Mouse (Mus musculus) embryo, embryonic 10 days (tissue): Measurements from ENCODE around the gene Bcl10.
"Not testable (repeated sequence)": the region's sequence is repeated elsewhere in the genome, so short reads cannot be mapped to it uniquely, and the experiment has no call there.

Source experiments
- DNase-seq: peaks from one replicate; pipeline ENCODE4 v3.0.0-alpha.2; 2015; ENCODE audit warnings: low spot score

Bcl10 gene

DNA sequence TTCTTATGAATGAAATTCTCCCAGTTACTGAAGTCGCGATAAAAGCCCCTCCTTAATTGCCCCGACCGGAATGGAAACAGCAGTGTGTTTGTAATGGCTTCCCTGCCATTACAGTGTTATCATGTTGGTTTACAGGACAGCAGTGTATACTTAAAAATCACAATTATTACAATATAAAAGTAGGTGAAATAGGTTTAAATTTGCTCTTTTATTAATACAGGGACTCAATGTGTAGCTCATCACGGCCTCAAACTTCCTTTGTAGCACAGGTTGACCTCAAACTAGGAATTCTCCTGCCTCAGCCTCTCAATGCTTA is 28.2 kb downstream of the Bcl10 start:
- no peak for DNase-seq

DNA sequence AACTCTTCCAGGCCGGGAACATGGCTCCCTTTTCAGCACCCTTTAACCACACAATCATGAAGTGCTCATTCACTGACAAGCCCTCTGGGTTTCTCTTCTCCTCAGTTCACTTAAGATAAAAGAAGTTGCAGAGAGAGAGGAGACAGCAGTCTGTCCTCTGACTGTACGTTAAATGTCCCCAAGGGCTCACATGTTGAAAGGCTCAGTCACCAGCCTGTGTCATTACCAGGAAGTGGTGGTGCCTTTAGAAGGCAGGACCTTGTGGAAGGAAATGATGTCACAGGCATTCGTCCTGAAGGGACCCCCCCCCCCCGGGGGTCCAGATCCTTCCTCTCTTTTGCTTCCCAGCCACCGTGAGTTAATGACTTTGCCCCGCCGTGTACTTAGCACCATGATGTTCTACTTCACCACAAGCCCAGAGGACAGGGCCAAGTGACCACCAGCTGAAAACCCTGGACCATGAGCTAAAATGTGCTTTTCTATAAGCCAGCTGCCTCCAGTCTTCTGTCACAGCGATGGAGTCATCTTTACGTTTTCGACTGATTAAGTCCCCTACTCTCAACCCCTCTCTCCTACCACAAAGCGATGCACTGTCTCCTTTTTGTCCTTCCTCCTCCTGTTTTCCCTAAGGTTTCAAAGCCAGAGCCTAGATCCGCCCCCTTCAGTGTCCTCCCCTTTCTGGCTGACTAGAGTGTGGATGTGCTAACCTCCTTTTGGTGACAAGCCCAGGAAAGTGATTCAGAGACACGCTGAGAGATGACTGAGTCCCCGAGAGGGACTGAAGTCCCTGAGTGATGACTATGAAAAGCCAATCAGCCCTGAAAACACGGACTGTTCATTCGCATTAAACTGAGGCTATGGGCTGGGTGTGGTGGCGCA is 28.9 kb downstream of the Bcl10 start:
- DNase-seq: no peak

DNA sequence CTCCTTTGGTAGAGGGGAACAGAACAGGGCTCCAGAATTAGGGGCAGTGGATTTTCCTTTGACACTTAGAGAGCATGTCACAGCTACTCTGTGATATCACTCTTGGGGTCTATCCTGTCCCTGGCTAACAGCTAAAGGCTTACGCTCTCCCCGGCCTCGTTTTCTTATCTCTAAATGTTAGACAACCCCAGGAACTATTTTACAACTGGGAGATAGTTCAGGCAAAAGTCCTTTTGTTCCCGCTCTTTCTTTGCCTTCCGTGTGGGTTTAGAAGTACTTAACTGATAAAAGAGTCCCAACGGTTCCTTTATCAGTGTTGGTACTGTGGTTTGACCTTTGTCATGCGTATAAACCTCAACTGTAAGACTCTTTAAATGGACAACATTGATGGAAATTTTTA is 30.3 kb downstream of the Bcl10 start:
- no peak for DNase-seq

DNA sequence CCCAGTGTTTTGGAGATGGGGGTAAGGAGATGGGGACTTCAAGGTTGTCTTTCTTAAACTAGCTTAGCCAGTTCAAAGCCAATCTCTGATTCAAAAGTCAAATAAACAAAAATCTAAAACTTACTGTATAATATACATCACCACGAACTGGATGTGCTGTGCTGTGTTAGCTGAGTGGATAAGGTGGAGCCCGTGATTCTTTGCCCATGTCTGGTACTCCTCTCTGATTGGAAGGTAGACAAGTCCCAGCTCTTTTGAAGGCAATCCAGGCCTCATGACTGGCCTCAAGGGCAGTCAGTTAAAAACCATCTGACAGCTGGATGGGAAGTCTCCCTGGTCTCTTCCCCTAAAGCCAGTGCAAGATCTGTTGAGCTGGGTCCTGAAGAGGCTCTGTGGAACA is 30.8 kb downstream of the Bcl10 start:
- no peak for DNase-seq

DNA sequence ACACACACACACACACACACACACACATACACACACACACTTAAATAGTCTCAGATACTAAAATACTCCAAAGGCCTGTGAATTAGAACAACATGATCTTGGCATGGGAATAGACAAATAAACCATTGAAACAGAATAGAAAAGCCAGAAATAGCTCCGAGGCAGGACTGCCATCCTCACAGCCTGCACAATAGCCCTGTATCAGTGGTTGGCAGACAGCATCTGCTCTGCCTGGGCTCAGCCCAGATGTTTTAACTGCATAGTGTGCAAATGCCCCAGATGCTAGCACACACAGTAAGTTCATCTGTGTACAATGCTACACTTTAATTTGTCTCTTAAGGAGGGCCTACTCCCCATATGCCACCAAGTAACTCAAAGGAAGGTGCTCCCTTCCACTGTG is 37.2 kb downstream of the Bcl10 start:
- DNase-seq: no peak

DNA sequence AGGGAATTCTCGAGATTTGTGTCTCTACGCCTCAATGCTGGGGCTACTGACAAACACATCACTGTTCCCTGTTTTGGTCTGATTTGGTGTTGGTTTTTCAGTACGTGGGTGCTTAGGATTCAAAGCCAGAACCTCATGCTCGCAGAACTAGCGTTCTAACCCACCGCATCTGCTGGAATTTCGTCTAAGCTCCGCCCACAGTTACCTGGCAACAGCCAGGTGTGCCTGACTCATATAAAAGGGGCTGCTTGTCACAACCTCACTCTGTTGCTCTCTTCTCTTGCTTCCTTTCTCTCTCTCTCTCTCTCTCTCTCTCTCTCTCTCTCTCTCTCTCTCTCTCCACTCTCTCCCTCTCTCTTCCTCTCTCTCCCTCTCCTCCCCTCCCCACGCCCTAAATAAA is 39.8 kb downstream of the Bcl10 start:
- peak; percentile 28 for DNase-seq

DNA sequence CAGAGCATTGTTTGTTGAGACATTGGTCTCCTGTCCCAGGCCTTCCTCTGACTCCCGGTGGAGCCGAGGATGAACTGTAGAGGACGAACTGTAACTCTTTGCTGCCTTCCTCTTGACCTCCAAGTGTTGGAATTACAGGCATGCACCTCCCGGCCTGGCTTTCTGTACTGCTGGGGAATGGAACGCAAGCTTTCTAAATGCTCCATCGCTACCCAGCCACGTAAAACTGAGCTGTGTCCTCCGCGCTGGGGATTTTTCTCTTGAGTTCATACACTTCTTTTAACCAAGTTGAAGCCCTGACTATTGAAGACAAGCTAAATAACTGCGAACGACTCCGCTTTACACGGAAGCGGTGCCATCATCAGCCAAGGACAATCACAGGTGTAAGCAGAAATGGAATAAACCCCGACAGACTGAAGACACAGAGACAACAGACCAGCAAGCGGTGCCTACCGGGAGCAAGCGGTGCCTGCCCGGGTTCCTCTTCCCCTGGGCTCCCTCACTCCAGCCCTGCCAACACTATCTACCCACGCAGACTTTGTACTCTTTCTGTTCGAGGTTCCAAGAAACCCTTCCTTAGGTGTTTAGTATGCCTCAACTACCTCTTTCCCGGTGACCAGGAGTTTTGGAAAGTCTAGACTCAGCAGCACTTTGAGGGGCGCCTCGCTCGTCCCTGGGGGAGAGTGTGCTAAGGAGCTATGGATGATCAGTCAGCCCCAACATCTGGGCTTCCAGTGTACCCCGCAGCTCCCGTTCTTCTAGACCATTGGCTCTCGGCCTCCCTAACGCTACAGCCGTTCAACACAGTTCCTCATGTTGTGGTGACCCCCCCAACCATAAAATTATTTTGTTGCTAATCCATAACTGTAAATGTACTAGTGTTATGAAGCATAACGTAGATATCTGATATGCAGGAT is 40.8 kb downstream of the Bcl10 start:
- DNase-seq: peak; percentile 52

DNA sequence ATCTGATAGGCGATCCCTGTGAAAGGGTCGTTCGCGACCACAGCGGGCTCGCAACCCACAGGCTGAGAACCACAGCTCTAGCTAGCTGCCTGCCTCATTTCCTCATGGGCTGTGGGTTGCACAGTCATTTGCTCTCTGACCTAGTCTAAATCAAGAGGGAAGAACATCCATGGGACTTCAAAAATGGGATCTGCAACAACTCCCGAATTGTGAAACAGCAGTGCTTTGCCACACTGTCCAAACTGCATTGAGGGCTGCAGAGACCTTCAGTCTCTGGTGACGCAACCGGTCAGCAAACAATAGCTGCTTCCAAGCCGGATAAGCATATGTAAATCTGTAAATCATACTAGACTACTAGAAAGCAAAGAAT is 41.4 kb downstream of the Bcl10 start:
- DNase-seq: peak; percentile 59

DNA sequence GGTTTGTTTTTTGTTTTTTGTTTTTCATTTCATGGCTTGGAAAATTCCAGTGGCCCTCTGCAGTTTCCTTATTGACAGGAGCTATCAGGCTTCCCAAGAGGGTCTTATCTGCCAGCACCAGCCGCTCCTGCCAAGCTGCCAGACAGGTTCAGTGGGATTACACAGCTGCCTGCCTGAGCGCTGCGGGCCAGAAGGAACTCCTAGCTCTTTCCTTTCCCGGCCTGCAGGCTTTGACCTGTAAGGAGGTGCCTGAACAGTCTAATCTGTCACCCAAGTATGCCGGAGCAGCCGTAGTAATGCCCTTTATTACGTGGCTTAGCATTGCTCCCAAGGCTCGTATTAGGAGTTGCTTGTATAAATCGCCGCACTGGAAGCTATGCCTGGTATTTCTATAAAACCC is 41.9 kb downstream of the Bcl10 start:
- DNase-seq: peak; percentile 79

DNA sequence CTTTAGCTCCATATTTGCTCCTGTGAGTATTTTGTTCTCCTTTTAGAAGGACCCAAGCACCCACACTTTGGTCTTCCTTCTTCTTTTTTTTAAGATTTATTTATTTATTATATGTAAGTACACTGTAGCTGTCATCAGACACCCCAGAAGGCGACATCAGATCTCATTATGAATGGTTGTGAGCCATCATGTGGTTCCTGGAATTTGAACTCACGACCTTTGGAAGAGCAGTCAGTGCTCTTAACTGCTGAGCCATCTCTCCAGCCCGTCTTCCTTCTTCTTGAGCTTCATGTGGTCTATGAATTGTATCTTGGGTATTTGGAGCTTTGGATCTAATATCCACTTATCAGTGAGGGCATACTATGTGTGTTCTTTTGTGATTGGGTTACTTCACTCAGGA is 43.0 kb downstream of the Bcl10 start:
- DNase-seq: not testable (repeated sequence)

DNA sequence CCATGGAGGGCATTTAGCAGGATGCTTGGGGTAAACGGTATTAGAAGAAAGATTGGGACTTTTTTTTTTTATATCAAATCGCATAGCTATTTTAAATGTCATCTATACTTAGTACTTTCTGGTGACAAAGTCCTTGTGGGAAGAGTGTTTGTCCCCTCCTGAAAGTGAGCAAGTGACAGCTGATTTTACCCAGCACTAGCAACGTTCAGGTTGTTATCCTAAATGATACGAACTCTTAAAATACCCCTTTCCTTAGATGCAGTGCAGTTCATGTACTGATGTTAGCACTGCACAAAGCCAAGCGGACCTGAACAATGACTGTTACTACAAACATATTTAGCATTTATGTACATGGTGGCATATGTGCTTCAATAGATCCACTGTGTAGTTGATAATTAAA is 44.2 kb downstream of the Bcl10 start:
- no peak for DNase-seq

DNA sequence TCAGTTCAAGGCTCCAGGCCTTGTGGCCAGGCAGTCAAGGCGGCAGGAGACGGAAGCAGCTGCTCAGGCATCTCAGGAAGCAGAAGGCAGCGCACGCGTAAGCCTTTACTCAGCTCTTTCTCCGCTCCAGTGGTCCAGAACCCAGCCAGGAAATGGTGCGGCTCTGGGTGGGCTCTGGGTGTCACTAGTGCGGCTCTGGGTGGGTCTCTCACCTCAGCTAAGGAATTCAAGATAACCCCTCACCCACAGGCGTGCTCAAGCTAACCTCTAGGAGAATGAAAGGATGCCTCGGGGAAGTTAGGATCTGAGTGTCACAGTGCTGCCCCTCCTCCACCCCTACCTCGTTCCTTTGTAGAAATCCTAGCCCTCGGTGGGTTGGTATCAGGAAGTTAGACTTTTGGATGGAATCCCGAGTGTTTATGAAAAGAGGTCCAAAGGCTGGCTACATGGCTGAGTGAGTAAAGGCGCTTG is 46.5 kb downstream of the Bcl10 start:
- peak; percentile 41 for DNase-seq

DNA sequence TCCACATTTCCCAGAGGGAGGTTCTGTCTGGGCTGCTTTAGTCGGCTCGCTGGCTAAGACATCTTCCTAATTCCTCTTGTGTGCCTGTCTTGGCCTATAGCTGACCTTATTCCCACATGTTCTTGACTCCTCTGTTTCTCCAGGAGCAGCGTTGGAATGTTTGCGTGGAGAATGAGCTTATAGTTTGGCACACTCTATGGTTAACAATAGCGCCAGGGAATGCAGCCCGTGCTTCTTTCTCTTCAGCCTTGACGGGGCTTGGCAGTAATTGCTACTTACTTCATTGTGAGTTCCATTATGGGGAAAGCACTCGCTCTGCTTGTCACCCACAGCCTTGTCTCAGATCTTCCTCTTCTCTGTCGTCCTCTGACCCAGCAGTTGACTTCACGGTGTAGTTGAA is 48.9 kb downstream of the Bcl10 start:
- no peak for DNase-seq

DNA sequence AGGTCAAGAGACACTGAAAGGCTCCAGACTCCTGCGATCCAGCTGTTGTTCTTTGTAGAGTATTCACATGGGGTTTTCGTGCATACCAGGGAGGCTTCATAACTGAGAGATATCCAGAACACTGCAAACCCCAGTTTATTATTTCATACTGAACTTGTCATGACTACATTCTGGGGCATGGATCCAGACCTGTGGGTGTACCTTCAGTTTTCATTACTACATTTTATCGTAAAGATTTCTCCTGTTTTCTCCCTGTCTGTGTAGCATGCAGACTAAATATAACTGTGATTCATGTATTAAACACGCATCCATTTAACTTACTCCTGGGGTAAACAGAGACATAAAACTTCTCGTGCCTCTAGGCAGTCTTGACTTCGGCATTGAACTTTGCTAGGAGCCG is 52.4 kb downstream of the Bcl10 start:
- DNase-seq: no peak
